Mouse (Mus musculus) ovary, postnatal 10 days (tissue): ENCODE results near the gene Cxcr4.

Experiments used
- DNase-seq: peaks from one replicate; pipeline ENCODE4 v3.0.0; 2022; ENCODE audit warnings: low spot score

Cxcr4 gene

GRCm38 (mm10) chr1:128569992-128570648, 22.0 kb downstream of the Cxcr4 start:
- no peak for DNase-seq

- DNase-seq, result no peak
Observed at GRCm38 (mm10) chr1:128567224-128568197, 24.6 kb downstream of the Cxcr4 start.

GRCm38 (mm10) chr1:128563905-128564304, 28.2 kb downstream of the Cxcr4 start:
- DNase-seq, result no peak

- DNase-seq, result no peak
Observed at GRCm38 (mm10) chr1:128561325-128561874, 30.7 kb downstream of the Cxcr4 start.

- no peak for DNase-seq
Observed at GRCm38 (mm10) chr1:128560452-128561324, 31.4 kb downstream of the Cxcr4 start.

- DNase-seq, result no peak
Observed at GRCm38 (mm10) chr1:128557953-128558352, 34.1 kb downstream of the Cxcr4 start.

GRCm38 (mm10) chr1:128552545-128552944, 39.5 kb downstream of the Cxcr4 start:
- DNase-seq, result no peak

- DNase-seq, result no peak
Observed at GRCm38 (mm10) chr1:128551743-128552397, 40.2 kb downstream of the Cxcr4 start.

- DNase-seq, result no peak
Observed at GRCm38 (mm10) chr1:128549442-128549841, 42.7 kb downstream of the Cxcr4 start.

GRCm38 (mm10) chr1:128549007-128549406, 43.1 kb downstream of the Cxcr4 start:
- DNase-seq, result no peak

- no peak for DNase-seq
Observed at GRCm38 (mm10) chr1:128548220-128548998, 43.7 kb downstream of the Cxcr4 start.

GRCm38 (mm10) chr1:128545672-128546071, 46.4 kb downstream of the Cxcr4 start:
- DNase-seq, result no peak

- DNase-seq, result no peak
Observed at GRCm38 (mm10) chr1:128543137-128543536, 49.0 kb downstream of the Cxcr4 start.

GRCm38 (mm10) chr1:128542555-128542954, 49.5 kb downstream of the Cxcr4 start:
- no peak for DNase-seq

- no peak for DNase-seq
Observed at GRCm38 (mm10) chr1:128540213-128540612, 51.9 kb downstream of the Cxcr4 start.

- no peak for DNase-seq
Observed at GRCm38 (mm10) chr1:128539555-128539954, 52.5 kb downstream of the Cxcr4 start.
